ENCODE assay signal across 13 mouse cellular contexts in the genomic region with DNA sequence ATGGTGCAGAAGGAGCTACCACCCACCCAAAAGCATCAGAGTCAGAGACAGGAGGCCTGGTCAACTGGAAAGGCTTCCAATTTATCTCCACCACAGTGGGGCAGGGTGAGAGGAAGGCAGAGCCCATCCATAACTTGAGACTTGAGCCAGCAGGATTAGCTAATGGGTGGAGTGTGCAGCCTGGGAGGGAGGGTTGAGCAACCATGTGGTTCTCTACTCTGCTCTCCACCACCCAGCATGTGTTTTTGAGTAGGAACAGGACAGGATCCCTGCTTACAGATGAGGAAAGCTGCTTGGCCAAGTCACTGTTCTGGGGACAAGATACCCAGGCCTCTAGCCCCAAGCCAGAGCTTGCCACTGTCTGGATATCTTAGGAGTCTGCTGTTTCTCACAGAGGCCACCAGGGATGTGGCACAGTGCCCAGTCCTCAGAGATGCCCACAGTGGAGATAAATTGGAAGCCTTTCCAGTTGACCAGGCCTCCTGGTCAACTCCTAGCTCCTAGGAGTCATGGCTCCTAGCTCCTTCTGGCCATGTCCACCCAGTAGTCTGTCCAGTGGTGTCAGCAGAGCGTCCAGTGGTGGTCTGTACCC. TPM values are rescaled to one million over a fixed set of nuclear protein-coding genes. Genes with fewer than 3 reads are reported as not detected.
DNase-seq lines count a peak whose midpoint lies in the region; ATAC-seq and TF ChIP-seq lines count a peak whose summit lies in the region.
"Had no signal": no experiment of that assay in that cellular context is flagged by ENCODE, and none has a peak within 500 bp of the region (broad histone marks: within the 10 kb centered on the region; RNA-seq: fewer than 3 reads in every experiment).

No protein-coding gene starts in this region.

- H3K4me3 ChIP-seq in heart, adult 2 months = no peak overlapping the region
- H3K4me3 ChIP-seq in heart, embryonic 11.5 days (ENCODE audit: low read depth, low read length) = no peak overlapping the region
- no peak overlapping the region for H3K4me3 ChIP-seq in neural tube, embryonic 15.5 days (replicated peaks)
- H3K4me3 ChIP-seq: embryonic facial prominence, embryonic 15.5 days; heart, embryonic 15.5 days; stomach, embryonic 15.5 days had no signal

- no peak overlapping the region for H3K9ac ChIP-seq in heart, adult 2 months (ENCODE audit: low read depth, low read length)
- H3K9ac ChIP-seq in heart, embryonic 11.5 days (ENCODE audit: low read depth, low read length) = no peak overlapping the region
- H3K9ac ChIP-seq in neural tube, embryonic 15.5 days (replicated peaks) = no peak overlapping the region
- H3K9ac ChIP-seq: embryonic facial prominence, embryonic 15.5 days; heart, embryonic 15.5 days; lung, embryonic 14.5 days; stomach, embryonic 15.5 days had no signal

- no peak for TF ChIP-seq POLR2A in heart, adult 2 months (IDR thresholded peaks at IDR 0.05; ENCODE audit: insufficient read depth, low read depth, low read length)

- TF ChIP-seq CTCF in heart, adult 2 months (IDR thresholded peaks at IDR 0.05) = peak; percentile 42

- no peak for TF ChIP-seq EP300 in heart, adult 2 months (IDR thresholded peaks at IDR 0.05; ENCODE audit: insufficient read depth, low read depth, low read length)

- H3K79me2 ChIP-seq in heart, adult 2 months (replicated peaks; ENCODE audit: control insufficient read depth, insufficient read depth, low read length) = peaks cover 2% of the 10 kb centered on the region; the same call in 1 of the 2 replicates

- no peak for ATAC-seq in heart, embryonic 11.5 days (replicated peaks; ENCODE audit: insufficient number of reproducible peaks, low FRiP score, low TSS enrichment)
- no peak for ATAC-seq in frontal cortex, adult (ENCODE audit: low TSS enrichment)
- ATAC-seq in neural tube, embryonic 15.5 days (ENCODE audit: low FRiP score) = no peak

- peak; percentile 56 to 73 for DNase-seq in heart, adult 2 months
- DNase-seq in testis, postnatal 10 days (ENCODE audit: low spot score) = peak; percentile 54
- DNase-seq in testis, postnatal 14 days (ENCODE audit: low spot score) = no peak
- peak; percentile 40 for DNase-seq in heart, postnatal 4 days
- no peak for DNase-seq in MN1 (ENCODE audit: low spot score)
- DNase-seq: lung, embryonic 14.5 days had no signal

- WGBS in heart, adult 2 months = 89% methylated on average over 1 of the region's 1 CpGs
- WGBS in heart, embryonic 11.5 days (ENCODE audit: insufficient replicate concordance) = 67% methylated on average over 1 of the region's 1 CpGs
- WGBS in neural tube, embryonic 15.5 days = 73% methylated on average over 1 of the region's 1 CpGs

- no peak overlapping the region for H3K4me2 ChIP-seq in heart, embryonic 11.5 days
- no peak overlapping the region for H3K4me2 ChIP-seq in neural tube, embryonic 15.5 days
- H3K4me2 ChIP-seq: embryonic facial prominence, embryonic 15.5 days; heart, embryonic 15.5 days; lung, embryonic 14.5 days; stomach, embryonic 15.5 days had no signal

- H3K36me3 ChIP-seq in heart, adult 2 months (ENCODE audit: control insufficient read depth, insufficient read depth, low read length) = no peaks in the 10 kb centered on the region
- no peaks in the 10 kb centered on the region for H3K36me3 ChIP-seq in heart, embryonic 11.5 days (ENCODE audit: control insufficient read depth, insufficient read depth, low read length)
- H3K36me3 ChIP-seq in neural tube, embryonic 15.5 days = no peaks in the 10 kb centered on the region
- H3K36me3 ChIP-seq: embryonic facial prominence, embryonic 15.5 days; heart, embryonic 15.5 days; stomach, embryonic 15.5 days had no signal

- H3K27ac ChIP-seq in heart, adult 2 months = peak overlapping the region; percentile 47
- no peak overlapping the region for H3K27ac ChIP-seq in heart, embryonic 11.5 days (ENCODE audit: low read depth, low read length)
- H3K27ac ChIP-seq in neural tube, embryonic 15.5 days (replicated peaks) = no peak overlapping the region
- H3K27ac ChIP-seq: embryonic facial prominence, embryonic 15.5 days; heart, embryonic 15.5 days; stomach, embryonic 15.5 days had no signal

- peaks cover 25% of the 10 kb centered on the region for H3K4me1 ChIP-seq in heart, adult 2 months (ENCODE audit: control insufficient read depth, insufficient read depth, low read length)
- H3K4me1 ChIP-seq in heart, embryonic 11.5 days (ENCODE audit: control insufficient read depth, insufficient read depth, low read length) = peaks cover 24% of the 10 kb centered on the region
- H3K4me1 ChIP-seq in neural tube, embryonic 15.5 days = peaks cover 16% of the 10 kb centered on the region

- intact Hi-C loops in heart, adult 2 months (cut with DNase I) = loop anchor here (5.0 kb wide), 1 partner anchor 64 kb away; the partner anchor contains the start of gene F830045P16Rik

- no peaks in the 10 kb centered on the region for H3K9me3 ChIP-seq in heart, embryonic 11.5 days (replicated peaks; ENCODE audit: control insufficient read depth, low read length)
- H3K9me3 ChIP-seq in neural tube, embryonic 15.5 days (replicated peaks) = no peaks in the 10 kb centered on the region
- H3K9me3 ChIP-seq: embryonic facial prominence, embryonic 15.5 days; heart, embryonic 15.5 days; stomach, embryonic 15.5 days had no signal

- H3K27me3 ChIP-seq in heart, adult 2 months (ENCODE audit: control insufficient read depth, insufficient read depth, low read length) = no peaks in the 10 kb centered on the region
- H3K27me3 ChIP-seq in heart, embryonic 11.5 days (ENCODE audit: control insufficient read depth, insufficient read depth, low read length) = no peaks in the 10 kb centered on the region
- H3K27me3 ChIP-seq in neural tube, embryonic 15.5 days (replicated peaks) = no peaks in the 10 kb centered on the region
- H3K27me3 ChIP-seq: CH12.LX; embryonic facial prominence, embryonic 15.5 days; heart, embryonic 15.5 days; stomach, embryonic 15.5 days had no signal

RNA-seq across cellular contexts. Expression of gene Sirpa, which starts 8.5 kb away (rescaled TPM):
- total RNA-seq in heart, adult 2 months (2021) = 10 to 100 TPM; 28.9 to 29.4 TPM
- 28.3 and 32.1 TPM in 2 replicates for polyA plus RNA-seq in heart, adult 2 months (2012; rRNA removed)
- polyA plus RNA-seq in heart, embryonic 11.5 days (2014; fragmentation: Nextera tagmentation; extraction: Ambion mirVana) = 13.0 and 15.7 TPM in 2 replicates
- total RNA-seq in heart, postnatal 4 days (2021) = 10 to 100 TPM; 22.4 to 23.0 TPM
- polyA plus RNA-seq in neural tube, embryonic 15.5 days (2015; fragmentation: Nextera tagmentation; extraction: Ambion mirVana) = 31.4 and 36.4 TPM in 2 replicates

Comparison
In these comparisons a context has a peak if more than half of its experiments do, and no peak if none do; other contexts are left out.
1. DNase-seq: peak in heart, adult 2 months (2 of 2), testis, postnatal 10 days (single experiment) and heart, postnatal 4 days (single experiment); none in testis, postnatal 14 days (single experiment) and MN1 (single experiment).